Mouse (Mus musculus) E14TG2a.4 (cell line): ENCODE data around the gene Stam2.
A peak's percentile ranks its signal among the peaks of the same experiment; 100 is the strongest.

Source experiments
- CTCF ChIP-seq: conservative IDR thresholded peaks from 2 replicates; pipeline ENCODE4 v1.5.1; 2014; ENCODE audit warnings: low read length
- NANOG ChIP-seq: IDR thresholded peaks from 2 replicates; pipeline ENCODE4 v1.6.1; 2014; ENCODE audit warnings: borderline replicate concordance, low read length, mixed read lengths
- POU5F1 ChIP-seq: IDR thresholded peaks from 2 replicates; pipeline ENCODE4 v1.6.1; 2014; ENCODE audit warnings: low read length, borderline replicate concordance

- TF ChIP-seq CTCF, result peak; percentile 88
- no peak for TF ChIP-seq NANOG
- TF ChIP-seq POU5F1, result no peak
These were observed 21.1 kb upstream of the Stam2 start for GRCm38 (mm10) chr2:52763040-52763736.
